Mouse (Mus musculus) liver, embryonic 14.5 days (tissue): ENCODE results near the gene Lrrc25. TPM values are rescaled to one million over a fixed set of nuclear protein-coding genes. Genes with fewer than 3 reads are reported as not detected.

Source experiments
- ATAC-seq: fragments of 200-750 bp; cut with Nextera tagmentation; 2 replicates; pipeline ENCODE4 v1.8.0; 2017; ENCODE audit warnings: moderate number of reproducible peaks, mild to moderate bottlenecking, moderate library complexity; ENCODE audit not compliant: insufficient read depth
- DNase-seq, 3 experiments: peaks; one replicate each; pipeline ENCODE4 v3.0.0-alpha.2; 2012 to 2013; ENCODE audit warnings: low read depth in 3 of 3, low spot score in 3 of 3
- H3K27ac ChIP-seq: fragments of 300-500 bp; sonication (generic); 2 replicates; pipeline ENCODE4 v1.5.1; 2014; ENCODE audit warnings: moderate library complexity, mild to moderate bottlenecking, control low read depth, inconsistent platforms
- H3K27me3 ChIP-seq: fragments of 300-500 bp; sonication (generic); 2 replicates; pipeline ENCODE4 v1.6.1; 2014; ENCODE audit warnings: mild to moderate bottlenecking, low read length, moderate library complexity; ENCODE audit not compliant: control insufficient read depth, insufficient read depth
- H3K36me3 ChIP-seq: fragments of 300-500 bp; sonication (generic); replicated peaks from 2 replicates; pipeline ENCODE4 v1.6.1; 2014; ENCODE audit warnings: low read depth; ENCODE audit not compliant: control insufficient read depth, insufficient read depth
- H3K4me1 ChIP-seq, 2 experiments: fragments of 200-500 bp in 1 of 2; fragments of 300-500 bp in 1 of 2; sonication (generic) in 1 of 2; replicated peaks; 2 replicates each; pipeline ENCODE4 v1.6.1; 2012 to 2014; ENCODE audit warnings: antibody characterized with exemption in 1 of 2, inconsistent platforms in 1 of 2, low read length in 1 of 2; ENCODE audit not compliant: control insufficient read depth in 2 of 2, insufficient read depth in 2 of 2
- H3K4me2 ChIP-seq: fragments of 300-500 bp; sonication (generic); 2 replicates; pipeline ENCODE4 v1.6.1; 2014; ENCODE audit warnings: low read depth, mild to moderate bottlenecking, control low read depth, moderate library complexity
- H3K4me3 ChIP-seq, 2 experiments: fragments of 200-500 bp in 1 of 2; fragments of 300-500 bp in 1 of 2; sonication (generic) in 1 of 2; 2 replicates each; pipeline ENCODE4 v1.5.1; 2012 to 2014; ENCODE audit warnings: low read depth in 2 of 2, low read length in 2 of 2, mild to moderate bottlenecking in 2 of 2, control low read depth in 1 of 2, inconsistent platforms in 1 of 2, moderate library complexity in 1 of 2; ENCODE audit not compliant: insufficient read depth in 1 of 2
- H3K9ac ChIP-seq: fragments of 300-500 bp; sonication (generic); replicated peaks from 2 replicates; pipeline ENCODE4 v1.6.1; 2014; ENCODE audit warnings: mild to moderate bottlenecking, control low read depth, moderate library complexity
- H3K9me3 ChIP-seq: fragments of 300-500 bp; sonication (generic); 2 replicates; pipeline ENCODE4 v1.6.1; 2016; ENCODE audit warnings: low read length, mixed read lengths; ENCODE audit not compliant: control insufficient read depth
- CTCF ChIP-seq: IDR thresholded peaks from 2 replicates; pipeline ENCODE4 v1.5.1; 2016; ENCODE audit warnings: antibody characterized with exemption, low read depth, control low read depth
- EP300 ChIP-seq: IDR thresholded peaks from 2 replicates; pipeline ENCODE4 v1.6.1; 2016; ENCODE audit warnings: antibody characterized with exemption, low read depth
- WGBS: fragments of 180-500 bp; shearing (Covaris S2); extraction: QIAGEN DNeasy Blood & Tissue Kit; methylation state at CpG from one replicate; pipeline ENCODE4 v1.1.7; 2014; ENCODE audit not compliant: insufficient replicate concordance; 5-methylcytosine and 5-hydroxymethylcytosine counted together
- polyA plus RNA-seq, 2 experiments: library from polyadenylated mRNA; depleted of rRNA in 1 of 2; stranded (reverse) in 1 of 2; unstranded in 1 of 2; fragments of >200 nt; fragmentation: Nextera tagmentation in 1 of 2; extraction: Ambion mirVana in 1 of 2; gene quantifications; 2 replicates each; pipeline versions ENCODE4 v1.2.1 to v1.2.3; 2012 to 2014

Gene Lrrc25
- polyA plus RNA-seq, 2 experiments, result 4.3 to 4.7 TPM

- ATAC-seq (peak; percentile 75), DNase-seq (peak; percentile 74 to 79 (median 78))
- H3K9ac ChIP-seq, result peak overlapping the region; percentile 38
- H3K36me3 ChIP-seq, result no peaks in the 10 kb centered on the region
- TF ChIP-seq CTCF (0 out of 2 replicates have a peak, but pooled peaks have one; percentile 7), EP300 (peak; percentile 93)
- 9% methylated on average over 3 of the region's 3 CpGs for WGBS
- no peaks in the 10 kb centered on the region for H3K27me3 ChIP-seq
- peak overlapping the region; percentile 63 for H3K4me2 ChIP-seq
- H3K4me1 ChIP-seq, result peaks cover 59 to 65% of the 10 kb centered on the region in 2 experiments
- H3K4me3 ChIP-seq, result no peak overlapping the region; a peak in 1 of 4 replicates
- peak overlapping the region; percentile 86 for H3K27ac ChIP-seq
- H3K9me3 ChIP-seq, result no peaks in the 10 kb centered on the region
These were observed 6.3 kb downstream of the Lrrc25 start for GRCm38 (mm10) chr8:70622220-70622619.

GRCm38 (mm10) chr8:70625104-70625503 lies 9.1 kb downstream of the Lrrc25 start:
- H3K4me1 ChIP-seq, result peaks cover 41 to 42% of the 10 kb centered on the region in 2 experiments
- DNase-seq, result no peak
- H3K4me2 ChIP-seq, result no peak overlapping the region

GRCm38 (mm10) chr8:70627041-70627440 lies 11.1 kb downstream of the Lrrc25 start:
- H3K4me3 ChIP-seq, result no peak overlapping the region
- 73% methylated on average over 5 of the region's 5 CpGs for WGBS
- no peak overlapping the region for H3K4me2 ChIP-seq
- H3K27ac ChIP-seq, result no peak overlapping the region
- no peaks in the 10 kb centered on the region for H3K9me3 ChIP-seq
- no peaks in the 10 kb centered on the region for H3K36me3 ChIP-seq
- TF ChIP-seq CTCF, result no peak
- TF ChIP-seq EP300, result no peak
- H3K4me1 ChIP-seq, result peaks cover 35 to 41% of the 10 kb centered on the region in 2 experiments
- peaks cover 8% of the 10 kb centered on the region for H3K27me3 ChIP-seq
- no peak overlapping the region for H3K9ac ChIP-seq
- DNase-seq (no peak), ATAC-seq (no peak)

More at GRCm38 (mm10) chr8:70625104-70625503, 9.1 kb downstream of the Lrrc25 start:
- no peak for ATAC-seq
- Histone ChIP-seq H3K9me3 (no peaks in the 10 kb centered on the region), H3K27ac (no peak overlapping the region), H3K4me3 (no peak overlapping the region), H3K9ac (no peak overlapping the region), H3K36me3 (no peaks in the 10 kb centered on the region), H3K27me3 (no peaks in the 10 kb centered on the region)
- WGBS, result 27% methylated on average over 5 of the region's 5 CpGs
- TF ChIP-seq EP300 (no peak), CTCF (peak; percentile 83)

GRCm38 (mm10) chr8:70628986-70629490 lies 13.1 kb downstream of the Lrrc25 start:
- Histone ChIP-seq H3K27me3 (peaks cover 8% of the 10 kb centered on the region), H3K4me3 (peak overlapping the region in 1 of 2 experiments; percentile 71; a peak in 2 of 4 replicates), H3K9ac (peak overlapping the region; percentile 72), H3K27ac (peak overlapping the region; percentile 57), H3K4me2 (peak overlapping the region; percentile 81), H3K9me3 (no peaks in the 10 kb centered on the region), H3K4me1 (peaks cover 17 to 25% of the 10 kb centered on the region in 2 experiments), H3K36me3 (no peaks in the 10 kb centered on the region)
- DNase-seq (no peak), ATAC-seq (no peak)
- WGBS, result 59% methylated on average over 7 of the region's 7 CpGs
- TF ChIP-seq CTCF (no peak), EP300 (no peak)

- TF ChIP-seq EP300, result no peak
- peak; percentile 100 for TF ChIP-seq CTCF
- DNase-seq (peak in 2 of 3 experiments; percentile 62 to 76), ATAC-seq (peak; percentile 79)
- peak overlapping the region; percentile 81 for H3K4me2 ChIP-seq
- H3K27me3 ChIP-seq, result peaks cover 8% of the 10 kb centered on the region
- no peaks in the 10 kb centered on the region for H3K36me3 ChIP-seq
- 1% methylated on average over 60 of the region's 60 CpGs for WGBS
- H3K4me3 ChIP-seq, result peak overlapping the region; percentile 71
- H3K4me1 ChIP-seq, result peaks cover 12 to 22% of the 10 kb centered on the region in 2 experiments
- peak overlapping the region; percentile 72 for H3K9ac ChIP-seq
- no peaks in the 10 kb centered on the region for H3K9me3 ChIP-seq
- peak overlapping the region; percentile 57 for H3K27ac ChIP-seq
These were observed 13.9 kb downstream of the Lrrc25 start for GRCm38 (mm10) chr8:70629574-70630531.
